Comparison of ENCODE assay signal across 16 mouse cellular contexts in genomic region chr6:29998771-29999170, GRCm38 (mm10).
"Had no signal": no experiment of that assay in that cellular context is flagged by ENCODE, and none has a peak within 500 bp of the region (broad histone marks: within the 10 kb centered on the region; RNA-seq: fewer than 3 reads in every experiment).

No protein-coding gene starts in this region.

- H3K27me3 ChIP-seq: kidney, embryonic 15.5 days; neural tube, embryonic 13.5 days; stomach, embryonic 15.5 days had no signal

- H3K36me3 ChIP-seq: kidney, embryonic 15.5 days; liver, embryonic 13.5 days; neural tube, embryonic 13.5 days; stomach, embryonic 15.5 days had no signal

- H3K4me3 ChIP-seq: kidney, embryonic 15.5 days; left cerebral cortex, adult 2 months; liver, embryonic 13.5 days; megakaryocyte, embryonic 14.5 days; myocyte; neural tube, embryonic 13.5 days; stomach, embryonic 15.5 days had no signal

- H3K9ac ChIP-seq: kidney, embryonic 15.5 days; liver, embryonic 13.5 days; neural tube, embryonic 13.5 days; stomach, embryonic 15.5 days had no signal

- DNase-seq: kidney, adult 8-10 months; layer of hippocampus, postnatal 36 days; liver, embryonic 13.5 days; lung, adult 2 months; midbrain, embryonic 14.5 days; retina, postnatal 1 day; right cerebral cortex, postnatal 25 days; spleen, adult 18-20 months; thymus, postnatal 25 days had no signal

- H3K4me1 ChIP-seq: neural tube, embryonic 13.5 days; stomach, embryonic 15.5 days had no signal

- H3K9me3 ChIP-seq: kidney, embryonic 15.5 days; liver, embryonic 13.5 days; neural tube, embryonic 13.5 days; stomach, embryonic 15.5 days had no signal

- H3K27ac ChIP-seq: kidney, embryonic 15.5 days; left cerebral cortex, adult 2 months; liver, embryonic 13.5 days; neural tube, embryonic 13.5 days; stomach, embryonic 15.5 days had no signal

- H3K4me2 ChIP-seq: kidney, embryonic 15.5 days; liver, embryonic 13.5 days; midbrain, embryonic 11.5 days; neural tube, embryonic 13.5 days; stomach, embryonic 15.5 days had no signal
